Mouse (Mus musculus) ES-E14 (cell line): Measurements from ENCODE around the gene Sdccag8. TPM values are rescaled to one million over a fixed set of nuclear protein-coding genes. Genes with fewer than 3 reads are reported as not detected.

Experiments used
- DNase-seq: peaks from one replicate; pipeline ENCODE4 v3.0.0-alpha.2; 2013; ENCODE audit warnings: low read depth, low spot score
- H3K27ac ChIP-seq: 2 replicates; pipeline ENCODE4 v1.5.1; 2012; ENCODE audit warnings: low read depth, mild to moderate bottlenecking, low read length, moderate library complexity, mixed read lengths; ENCODE audit not compliant: poor library complexity, insufficient read depth, severe bottlenecking
- H3K36me3 ChIP-seq: 2 replicates; pipeline ENCODE4 v1.6.1; 2012; ENCODE audit warnings: mild to moderate bottlenecking, low read length, moderate library complexity, mixed read lengths; ENCODE audit not compliant: control insufficient read depth, poor library complexity, insufficient read depth, severe bottlenecking
- H3K4me1 ChIP-seq, 2 experiments: fragments of 150-350 bp in 1 of 2; sonication (generic) in 1 of 2; 2 replicates each; pipeline ENCODE4 v1.6.1; 2012; ENCODE audit warnings: low read length in 2 of 2, mild to moderate bottlenecking in 1 of 2, mixed read lengths in 1 of 2; ENCODE audit not compliant: control insufficient read depth in 2 of 2, insufficient read depth in 2 of 2, poor library complexity in 1 of 2
- H3K4me3 ChIP-seq, 2 experiments: fragments of 150-350 bp in 1 of 2; sonication (generic) in 1 of 2; 2 replicates each; pipeline ENCODE4 v1.5.1; 2012; ENCODE audit warnings: low read length in 2 of 2, low read depth in 1 of 2, mild to moderate bottlenecking in 1 of 2, mixed read lengths in 1 of 2; ENCODE audit not compliant: insufficient read depth in 1 of 2, poor library complexity in 1 of 2, severe bottlenecking in 1 of 2
- H3K9ac ChIP-seq: 2 replicates; pipeline ENCODE4 v1.6.1; 2012; ENCODE audit warnings: low read depth, mild to moderate bottlenecking, low read length, mixed read lengths; ENCODE audit not compliant: poor library complexity, insufficient read depth, severe bottlenecking
- H3K9me3 ChIP-seq: fragments of 150-350 bp; sonication (generic); 2 replicates; pipeline ENCODE4 v1.6.1; 2012; ENCODE audit warnings: low read depth, mild to moderate bottlenecking, low read length; ENCODE audit not compliant: control insufficient read depth, insufficient read depth
- CHD2 ChIP-seq: IDR thresholded peaks from 2 replicates; pipeline ENCODE4 v1.6.1; 2014; ENCODE audit warnings: mild to moderate bottlenecking, low read depth, low read length, inconsistent platforms
- HCFC1 ChIP-seq: IDR thresholded peaks from 2 replicates; pipeline ENCODE4 v1.6.1; 2012; ENCODE audit warnings: low read length, inconsistent platforms, borderline replicate concordance; ENCODE audit not compliant: insufficient read depth
- MAFK ChIP-seq: IDR thresholded peaks from 2 replicates; pipeline ENCODE4 v1.6.1; 2014; ENCODE audit warnings: mild to moderate bottlenecking, low read depth, low read length, inconsistent platforms; ENCODE audit not compliant: insufficient read depth
- ZC3H11A ChIP-seq: IDR thresholded peaks from 2 replicates; pipeline ENCODE4 v1.6.1; 2012; ENCODE audit warnings: low read depth, mild to moderate bottlenecking, inconsistent platforms, low read length, borderline replicate concordance
- ZNF384 ChIP-seq: IDR thresholded peaks from 2 replicates; pipeline ENCODE4 v1.6.1; 2012; ENCODE audit warnings: low read depth, low read length, inconsistent platforms
- in situ Hi-C, 2 experiments: fragments of 600-800 bp; cut with MboI; formaldehyde crosslinking; loops; one replicate each; pipeline ENCODE4 v1.15.1; 2025; ENCODE audit warnings: low sequenced_read_pairs in 2 of 2, inconsistent platforms in 1 of 2; ENCODE audit not compliant: unreplicated experiment in 2 of 2
- total RNA-seq: library from RNA; depleted of rRNA; stranded (reverse); fragments of 300-350 nt; gene quantifications from 2 replicates; pipeline ENCODE4 v1.2.3, GENCODE M21; 2012

Sdccag8 gene
- total RNA-seq, 1 experiment: 5.0 TPM

GRCm38 (mm10) chr1:176832071-176832470 is 17.6 kb downstream of the Sdccag8 start:
- H3K4me1 ChIP-seq: peaks cover 0 to 3% of the 10 kb centered on the region in 2 experiments; a peak in 1 of 4 replicates
- no peak for DNase-seq
- H3K9me3 ChIP-seq: no peaks in the 10 kb centered on the region
- in situ Hi-C loops: no loop called here
- no peak overlapping the region for H3K4me3 ChIP-seq
- no peak overlapping the region for H3K27ac ChIP-seq
- no peak overlapping the region for H3K9ac ChIP-seq
- no peaks in the 10 kb centered on the region for H3K36me3 ChIP-seq
- TF ChIP-seq HCFC1 (no peak), MAFK (no peak), CHD2 (no peak), ZC3H11A (no peak), ZNF384 (no peak)

GRCm38 (mm10) chr1:176832607-176833006 is 18.1 kb downstream of the Sdccag8 start:
- no peak overlapping the region for H3K9ac ChIP-seq
- H3K4me1 ChIP-seq: peaks cover 0 to 3% of the 10 kb centered on the region in 2 experiments; a peak in 1 of 4 replicates
- H3K27ac ChIP-seq: no peak overlapping the region
- in situ Hi-C loops: no loop called here
- no peak overlapping the region for H3K4me3 ChIP-seq
- no peak for DNase-seq
- no peaks in the 10 kb centered on the region for H3K9me3 ChIP-seq
- TF ChIP-seq ZNF384 (no peak), CHD2 (no peak), MAFK (no peak), ZC3H11A (no peak)
- no peaks in the 10 kb centered on the region for H3K36me3 ChIP-seq

- TF ChIP-seq CHD2 (no peak), ZC3H11A (no peak), ZNF384 (no peak), HCFC1 (no peak), MAFK (no peak)
- Histone ChIP-seq H3K9ac (no peak overlapping the region), H3K27ac (no peak overlapping the region), H3K36me3 (no peaks in the 10 kb centered on the region), H3K9me3 (no peaks in the 10 kb centered on the region), H3K4me3 (no peak overlapping the region), H3K4me1 (peaks cover 0 to 3% of the 10 kb centered on the region in 2 experiments; a peak in 1 of 4 replicates)
- no peak for DNase-seq
- in situ Hi-C loops: no loop called here
These were observed 18.8 kb downstream of the Sdccag8 start for GRCm38 (mm10) chr1:176833257-176833656.

- DNase-seq: no peak
- in situ Hi-C loops: no loop called here
- H3K36me3 ChIP-seq: no peaks in the 10 kb centered on the region
- TF ChIP-seq ZC3H11A (no peak), ZNF384 (no peak)
- H3K9ac ChIP-seq: no peak overlapping the region
- H3K27ac ChIP-seq: no peak overlapping the region
- peaks cover 0 to 3% of the 10 kb centered on the region in 2 experiments; a peak in 1 of 4 replicates for H3K4me1 ChIP-seq
- no peaks in the 10 kb centered on the region for H3K9me3 ChIP-seq
- H3K4me3 ChIP-seq: no peak overlapping the region
These were observed 19.5 kb downstream of the Sdccag8 start for GRCm38 (mm10) chr1:176833948-176834347.

- no peak for DNase-seq
- Histone ChIP-seq H3K9ac (no peak overlapping the region), H3K4me3 (peak overlapping the region in 1 of 2 experiments; percentile 73; a peak in 2 of 4 replicates), H3K9me3 (no peaks in the 10 kb centered on the region), H3K4me1 (peaks cover 0 to 3% of the 10 kb centered on the region in 2 experiments; a peak in 1 of 4 replicates), H3K27ac (no peak overlapping the region), H3K36me3 (no peaks in the 10 kb centered on the region)
- no peak for TF ChIP-seq ZNF384
- TF ChIP-seq HCFC1: no peak
- TF ChIP-seq MAFK: no peak
- TF ChIP-seq CHD2: no peak
- TF ChIP-seq ZC3H11A: no peak
- in situ Hi-C loops: no loop called here
These were observed 20.4 kb downstream of the Sdccag8 start for GRCm38 (mm10) chr1:176834880-176835279.
